Mouse (Mus musculus) stomach, postnatal 0 days (tissue): ENCODE measurements around the gene Dcp1b. TPM values are rescaled to one million over a fixed set of nuclear protein-coding genes. Genes with fewer than 3 reads are reported as not detected.
"Not testable (repeated sequence)": the region's sequence is repeated elsewhere in the genome, so short reads cannot be mapped to it uniquely, and the experiment has no call there.

Source experiments
- ATAC-seq: fragments of 200-750 bp; cut with Nextera tagmentation; 2 replicates; pipeline ENCODE4 v1.8.0; 2017; ENCODE audit not compliant: low FRiP score, low TSS enrichment
- DNase-seq: peaks from one replicate; pipeline ENCODE4 v3.0.0-alpha.2; 2016; ENCODE audit warnings: low spot score
- H3K27ac ChIP-seq: fragments of 300-500 bp; sonication (generic); replicated peaks from 2 replicates; pipeline ENCODE4 v1.5.1; 2014; ENCODE audit warnings: mild to moderate bottlenecking, control low read depth
- H3K27me3 ChIP-seq: fragments of 300-500 bp; sonication (generic); 2 replicates; pipeline ENCODE4 v1.6.1; 2014; ENCODE audit warnings: low read length; ENCODE audit not compliant: control insufficient read depth, insufficient read depth
- H3K36me3 ChIP-seq: fragments of 300-500 bp; sonication (generic); 2 replicates; pipeline ENCODE4 v1.6.1; 2014; ENCODE audit warnings: low read length, mixed read lengths; ENCODE audit not compliant: control insufficient read depth, insufficient read depth
- H3K4me1 ChIP-seq: fragments of 300-500 bp; sonication (generic); replicated peaks from 2 replicates; pipeline ENCODE4 v1.6.1; 2014; ENCODE audit warnings: antibody characterized with exemption; ENCODE audit not compliant: control insufficient read depth, insufficient read depth
- H3K4me2 ChIP-seq: fragments of 300-500 bp; sonication (generic); replicated peaks from 2 replicates; pipeline ENCODE4 v1.6.1; 2014; ENCODE audit warnings: low read depth, mild to moderate bottlenecking, control low read depth, moderate library complexity
- H3K4me3 ChIP-seq: fragments of 300-500 bp; sonication (generic); 2 replicates; pipeline ENCODE4 v1.5.1; 2014; ENCODE audit warnings: low read depth, low read length, control low read depth
- H3K9ac ChIP-seq: fragments of 300-500 bp; sonication (generic); 2 replicates; pipeline ENCODE4 v1.6.1; 2014; ENCODE audit warnings: mild to moderate bottlenecking, low read length, control low read depth, mixed read lengths
- H3K9me3 ChIP-seq: fragments of 300-500 bp; sonication (generic); 2 replicates; pipeline ENCODE4 v1.6.1; 2016; ENCODE audit warnings: low read length; ENCODE audit not compliant: control insufficient read depth
- CTCF ChIP-seq: IDR thresholded peaks from 2 replicates; pipeline ENCODE4 v1.5.1; 2016; ENCODE audit warnings: antibody characterized with exemption, low read depth, mild to moderate bottlenecking, moderate library complexity
- EP300 ChIP-seq: optimal IDR thresholded peaks from 2 replicates; pipeline ENCODE3; 2016; ENCODE audit warnings: antibody characterized with exemption
- WGBS: fragments of 180-500 bp; shearing (Covaris S2); extraction: QIAGEN DNeasy Blood & Tissue Kit; methylation state at CpG from one replicate; pipeline ENCODE4 v1.1.7; 2014; 5-methylcytosine and 5-hydroxymethylcytosine counted together
- polyA plus RNA-seq: library from polyadenylated mRNA; unstranded; fragments of >200 nt; fragmentation: Nextera tagmentation; extraction: Ambion mirVana; gene quantifications from 2 replicates; pipeline ENCODE4 v1.2.1, GENCODE M21; 2015

Gene Dcp1b
- polyA plus RNA-seq, 1 experiment from 2014 or later, result 4.8 TPM

GRCm38 (mm10) chr6:119204286-119204685, 29.2 kb downstream of the Dcp1b start:
- H3K4me3 ChIP-seq, result no peak overlapping the region
- H3K27me3 ChIP-seq, result no peaks in the 10 kb centered on the region
- H3K4me1 ChIP-seq, result peaks cover 5% of the 10 kb centered on the region; the same call in 1 of the 2 replicates
- peaks cover 2% of the 10 kb centered on the region; the same call in 1 of the 2 replicates for H3K36me3 ChIP-seq
- TF ChIP-seq EP300, result no peak
- TF ChIP-seq CTCF, result no peak
- no peak overlapping the region for H3K9ac ChIP-seq
- no peak overlapping the region for H3K4me2 ChIP-seq
- 75% methylated on average over 7 of the region's 7 CpGs for WGBS
- no peak overlapping the region for H3K27ac ChIP-seq
- H3K9me3 ChIP-seq, result no peaks in the 10 kb centered on the region
- ATAC-seq, result no peak
- no peak for DNase-seq

- Histone ChIP-seq H3K9me3 (no peaks in the 10 kb centered on the region), H3K36me3 (peaks cover 2% of the 10 kb centered on the region; the same call in 1 of the 2 replicates), H3K27me3 (no peaks in the 10 kb centered on the region), H3K4me3 (no peak overlapping the region), H3K27ac (no peak overlapping the region), H3K9ac (no peak overlapping the region), H3K4me2 (no peak overlapping the region), H3K4me1 (peaks cover 4% of the 10 kb centered on the region; the same call in 1 of the 2 replicates)
- ATAC-seq, result no peak
- no peak for DNase-seq
- 69% methylated on average over 3 of the region's 3 CpGs for WGBS
- TF ChIP-seq CTCF (no peak), EP300 (no peak)
These were observed 29.9 kb downstream of the Dcp1b start for GRCm38 (mm10) chr6:119204915-119205314.

DNA sequence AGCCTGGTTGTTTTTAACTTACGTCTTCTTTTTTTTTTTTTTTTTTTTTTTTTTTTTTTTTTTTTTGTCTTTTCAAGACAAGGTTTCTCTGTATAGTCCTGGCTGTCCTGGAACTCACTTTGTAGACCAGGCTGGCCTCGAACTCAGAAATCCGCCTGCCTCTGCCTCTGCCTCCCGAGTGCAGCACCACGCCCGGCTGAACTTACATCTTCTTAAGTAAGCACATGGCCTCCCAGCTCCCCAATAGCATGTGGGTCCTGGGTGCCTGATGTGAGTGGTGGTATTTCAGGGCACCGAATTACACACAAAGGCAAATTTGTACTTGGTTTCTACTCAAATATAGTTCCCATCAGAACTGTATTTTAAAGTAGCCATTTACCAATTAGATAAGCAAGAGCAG, 31.0 kb downstream of the Dcp1b start:
- not testable (repeated sequence) for H3K4me1 ChIP-seq, H3K27me3 ChIP-seq, H3K4me3 ChIP-seq, DNase-seq, H3K36me3 ChIP-seq, H3K9ac ChIP-seq, H3K9me3 ChIP-seq, H3K27ac ChIP-seq, H3K4me2 ChIP-seq, ATAC-seq
- 86% methylated on average over 7 of the region's 7 CpGs for WGBS

DNA sequence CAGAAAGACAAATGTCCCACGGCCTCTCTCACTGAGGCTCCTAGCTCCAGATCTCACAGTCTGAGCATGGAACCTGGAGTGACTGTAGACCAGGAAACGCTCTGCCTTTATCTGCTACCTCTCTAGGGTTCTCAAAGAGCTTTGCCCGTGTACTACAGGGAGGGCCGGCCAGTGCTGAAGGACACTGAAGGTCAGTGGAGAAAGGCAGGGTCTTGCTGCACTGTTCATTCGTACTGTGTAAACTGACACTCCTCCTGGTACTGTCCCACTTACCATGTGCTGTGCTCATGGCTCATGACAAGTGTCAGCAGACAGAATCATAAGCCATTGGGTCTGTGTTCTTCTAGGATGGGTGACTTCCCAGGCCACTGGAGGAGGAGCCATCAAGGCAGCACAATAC, 38.3 kb downstream of the Dcp1b start:
- ATAC-seq (no peak), DNase-seq (no peak)
- WGBS, result 71% methylated on average over 5 of the region's 5 CpGs
- Histone ChIP-seq H3K36me3 (peaks cover 6% of the 10 kb centered on the region), H3K4me1 (no peaks in the 10 kb centered on the region), H3K9me3 (no peaks in the 10 kb centered on the region), H3K27me3 (no peaks in the 10 kb centered on the region), H3K4me3 (no peak overlapping the region), H3K27ac (no peak overlapping the region), H3K9ac (no peak overlapping the region), H3K4me2 (no peak overlapping the region)
- TF ChIP-seq EP300, result no peak
- no peak for TF ChIP-seq CTCF

DNA sequence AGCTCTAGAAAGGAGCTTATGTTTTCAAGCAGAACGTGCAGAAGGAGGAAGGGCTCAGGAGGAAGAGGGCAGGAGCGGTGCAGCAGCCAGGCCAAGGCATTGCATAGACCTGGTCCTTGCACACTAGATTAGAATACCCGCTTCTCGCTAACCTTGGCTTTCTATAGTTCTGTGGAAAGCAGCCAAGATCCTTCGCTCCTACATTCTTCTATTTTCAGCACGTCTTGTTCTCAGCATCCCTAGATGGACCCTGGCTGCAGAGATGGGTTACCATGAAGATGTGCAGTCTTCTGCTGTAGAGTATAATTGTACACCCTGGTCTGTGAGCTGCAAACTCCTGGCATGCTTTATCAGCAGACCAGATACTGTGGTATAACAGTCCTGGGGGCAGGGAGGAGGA, 39.1 kb downstream of the Dcp1b start:
- no peak for ATAC-seq
- WGBS, result 75% methylated on average over 6 of the region's 6 CpGs
- H3K36me3 ChIP-seq, result peaks cover 6% of the 10 kb centered on the region

DNA sequence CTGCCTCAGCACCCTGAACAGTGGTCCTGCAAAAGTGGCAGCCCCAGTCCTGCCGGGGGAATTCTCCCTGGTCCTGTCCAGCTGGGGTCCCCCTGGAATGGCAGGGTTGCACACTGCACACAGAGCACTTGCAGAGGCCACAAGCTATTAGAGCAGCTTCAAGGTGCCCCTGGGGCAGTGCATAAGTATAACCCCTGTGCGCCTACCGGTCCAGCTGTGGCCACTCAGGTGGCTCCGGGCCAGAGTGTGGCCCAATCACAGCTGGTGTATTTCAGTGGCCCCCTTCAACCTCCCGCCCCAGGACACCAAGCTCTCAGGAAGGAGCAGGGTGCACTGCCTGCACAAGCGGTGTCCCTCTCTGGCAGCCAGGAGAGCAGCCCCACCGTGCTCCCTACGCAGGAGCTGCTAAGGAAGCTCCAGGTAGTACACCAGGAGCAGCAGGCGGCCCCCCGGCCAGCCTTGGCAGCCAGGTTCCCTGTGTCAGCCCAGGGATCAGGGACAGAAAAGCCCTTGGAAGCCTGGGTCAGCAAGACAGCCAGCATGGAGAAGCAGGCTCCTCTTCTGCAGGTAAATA, 40.1 kb downstream of the Dcp1b start:
- no peak for ATAC-seq
- H3K9ac ChIP-seq, result no peak overlapping the region
- H3K4me2 ChIP-seq, result no peak overlapping the region
- 90% methylated on average over 10 of the region's 10 CpGs for WGBS
- H3K36me3 ChIP-seq, result peaks cover 6% of the 10 kb centered on the region
- H3K4me3 ChIP-seq, result no peak overlapping the region
- H3K27ac ChIP-seq, result no peak overlapping the region
- no peaks in the 10 kb centered on the region for H3K27me3 ChIP-seq
- no peaks in the 10 kb centered on the region for H3K4me1 ChIP-seq
- no peaks in the 10 kb centered on the region for H3K9me3 ChIP-seq
- DNase-seq, result no peak
- TF ChIP-seq EP300, result no peak
- TF ChIP-seq CTCF, result no peak

More for the DNA sequence above, 39.1 kb downstream of the Dcp1b start:
- no peaks in the 10 kb centered on the region for H3K27me3 ChIP-seq
- no peak overlapping the region for H3K4me3 ChIP-seq
- H3K9me3 ChIP-seq, result no peaks in the 10 kb centered on the region
- DNase-seq, result no peak
- H3K27ac ChIP-seq, result no peak overlapping the region
- H3K4me2 ChIP-seq, result no peak overlapping the region
- H3K9ac ChIP-seq, result no peak overlapping the region
- H3K4me1 ChIP-seq, result no peaks in the 10 kb centered on the region
- TF ChIP-seq EP300 (no peak), CTCF (no peak)
